Mouse (Mus musculus): ENCODE data around the gene Olfr1418. TPM values are rescaled to one million over a fixed set of nuclear protein-coding genes. Genes with fewer than 3 reads are reported as not detected.

Olfr1418 gene
- polyA plus RNA-seq, 1 experiment from 2014 or later, result not detected

- under 1% methylated on average over 15 of the region's 15 CpGs for WGBS
- H3K27ac ChIP-seq (replicated peaks), result no peak overlapping the region
- peak; percentile 73 for ATAC-seq (replicated peaks)
- H3K9ac ChIP-seq (replicated peaks), result no peak overlapping the region
- H3K4me3 ChIP-seq, result peak overlapping the region; percentile 77
- H3K4me2 ChIP-seq (replicated peaks), result peak overlapping the region; percentile 98
- H3K4me1 ChIP-seq, result peaks cover 19% of the 10 kb centered on the region
- no peaks in the 10 kb centered on the region for H3K9me3 ChIP-seq
- H3K36me3 ChIP-seq, result no peaks in the 10 kb centered on the region
- peaks cover 30% of the 10 kb centered on the region for H3K27me3 ChIP-seq
Measured at GRCm38 (mm10) chr19:11819800-11820199, 41.1 kb downstream of the Olfr1418 start.

GRCm38 (mm10) chr19:11819143-11819700, 41.6 kb downstream of the Olfr1418 start, which contains the start of gene Stx3:
Gene Stx3, minus strand, starts transcription at chr19:11819403.
- H3K9me3 ChIP-seq, result no peaks in the 10 kb centered on the region
- peaks cover 19% of the 10 kb centered on the region for H3K4me1 ChIP-seq
- peak within 1 kb of the TSS; percentile 77 for H3K4me3 ChIP-seq
- peaks cover 30% of the 10 kb centered on the region for H3K27me3 ChIP-seq
- peak within 1 kb of the TSS; percentile 98 for H3K4me2 ChIP-seq (replicated peaks)
- no peaks in the 10 kb centered on the region for H3K36me3 ChIP-seq
- no peak for ATAC-seq (replicated peaks)
- peak within 1 kb of the TSS; percentile 71 for H3K9ac ChIP-seq (replicated peaks)
- WGBS, result under 1% methylated on average over 20 of the region's 20 CpGs
- H3K27ac ChIP-seq (replicated peaks), result no peak within 1 kb of the TSS

- WGBS, result under 1% methylated on average over 71 of the region's 83 CpGs
- peak overlapping the region; percentile 71 for H3K9ac ChIP-seq (replicated peaks)
Measured at GRCm38 (mm10) chr19:11818199-11819142, 42.4 kb downstream of the Olfr1418 start.

GRCm38 (mm10) chr19:11817586-11817985, 43.3 kb downstream of the Olfr1418 start:
- Histone ChIP-seq H3K27me3 (peaks cover 30% of the 10 kb centered on the region), H3K9ac (replicated peaks) (no peak overlapping the region)
- ATAC-seq (replicated peaks), result no peak

More at GRCm38 (mm10) chr19:11818199-11819142, 42.4 kb downstream of the Olfr1418 start:
- Histone ChIP-seq H3K36me3 (no peaks in the 10 kb centered on the region), H3K4me2 (replicated peaks) (peak overlapping the region; percentile 98), H3K4me3 (peak overlapping the region; percentile 77), H3K4me1 (peaks cover 19% of the 10 kb centered on the region), H3K27me3 (peaks cover 30% of the 10 kb centered on the region), H3K27ac (replicated peaks) (no peak overlapping the region), H3K9me3 (no peaks in the 10 kb centered on the region)
- ATAC-seq (replicated peaks), result peak; percentile 78

GRCm38 (mm10) chr19:11816706-11817105, 44.2 kb downstream of the Olfr1418 start:
- H3K9me3 ChIP-seq, result no peaks in the 10 kb centered on the region
- H3K9ac ChIP-seq (replicated peaks), result no peak overlapping the region
- 61% methylated on average over 6 of the region's 6 CpGs for WGBS
- H3K4me2 ChIP-seq (replicated peaks), result no peak overlapping the region
- ATAC-seq (replicated peaks), result no peak
- no peak overlapping the region for H3K27ac ChIP-seq (replicated peaks)
- peaks cover 30% of the 10 kb centered on the region for H3K27me3 ChIP-seq
- H3K4me1 ChIP-seq, result peaks cover 19% of the 10 kb centered on the region
- no peaks in the 10 kb centered on the region for H3K36me3 ChIP-seq
- H3K4me3 ChIP-seq, result no peak overlapping the region

More at GRCm38 (mm10) chr19:11817586-11817985, 43.3 kb downstream of the Olfr1418 start:
- Histone ChIP-seq H3K9me3 (no peaks in the 10 kb centered on the region), H3K4me1 (peaks cover 19% of the 10 kb centered on the region), H3K4me3 (peak overlapping the region; percentile 77), H3K36me3 (no peaks in the 10 kb centered on the region), H3K27ac (replicated peaks) (no peak overlapping the region), H3K4me2 (replicated peaks) (peak overlapping the region; percentile 98)
- WGBS, result 12% methylated on average over 5 of the region's 5 CpGs

- Histone ChIP-seq H3K36me3 (no peaks in the 10 kb centered on the region), H3K4me3 (no peak overlapping the region), H3K27me3 (peaks cover 25% of the 10 kb centered on the region), H3K4me2 (replicated peaks) (no peak overlapping the region), H3K4me1 (peaks cover 14% of the 10 kb centered on the region), H3K9me3 (no peaks in the 10 kb centered on the region), H3K27ac (replicated peaks) (no peak overlapping the region), H3K9ac (replicated peaks) (no peak overlapping the region)
- 89% methylated on average over 6 of the region's 6 CpGs for WGBS
- no peak for ATAC-seq (replicated peaks)
Measured at GRCm38 (mm10) chr19:11814742-11815333, 46.0 kb downstream of the Olfr1418 start.

GRCm38 (mm10) chr19:11813649-11814048, 47.2 kb downstream of the Olfr1418 start:
- H3K36me3 ChIP-seq, result no peaks in the 10 kb centered on the region
- H3K27me3 ChIP-seq, result peaks cover 15% of the 10 kb centered on the region
- H3K27ac ChIP-seq (replicated peaks), result no peak overlapping the region
- ATAC-seq (replicated peaks), result no peak
- H3K9me3 ChIP-seq, result no peaks in the 10 kb centered on the region
- H3K4me2 ChIP-seq (replicated peaks), result no peak overlapping the region
- no peak overlapping the region for H3K9ac ChIP-seq (replicated peaks)
- H3K4me3 ChIP-seq, result no peak overlapping the region
- 6% methylated on average over 8 of the region's 8 CpGs for WGBS
- H3K4me1 ChIP-seq, result peaks cover 6% of the 10 kb centered on the region

GRCm38 (mm10) chr19:11813136-11813535, 47.7 kb downstream of the Olfr1418 start:
- H3K9me3 ChIP-seq, result no peaks in the 10 kb centered on the region
- no peak overlapping the region for H3K4me2 ChIP-seq (replicated peaks)
- ATAC-seq (replicated peaks), result no peak
- H3K9ac ChIP-seq (replicated peaks), result no peak overlapping the region
- H3K36me3 ChIP-seq, result no peaks in the 10 kb centered on the region
- peaks cover 10% of the 10 kb centered on the region for H3K27me3 ChIP-seq
- peaks cover 2% of the 10 kb centered on the region for H3K4me1 ChIP-seq
- 58% methylated on average over 4 of the region's 4 CpGs for WGBS
- H3K4me3 ChIP-seq, result no peak overlapping the region
- no peak overlapping the region for H3K27ac ChIP-seq (replicated peaks)

GRCm38 (mm10) chr19:11811688-11812365, 49.0 kb downstream of the Olfr1418 start:
- WGBS, result 33% methylated on average over 5 of the region's 5 CpGs
- no peak overlapping the region for H3K27ac ChIP-seq (replicated peaks)
- H3K27me3 ChIP-seq, result peaks cover 3% of the 10 kb centered on the region
- H3K9me3 ChIP-seq, result no peaks in the 10 kb centered on the region
- no peak overlapping the region for H3K9ac ChIP-seq (replicated peaks)
- H3K36me3 ChIP-seq, result no peaks in the 10 kb centered on the region
- H3K4me1 ChIP-seq, result no peaks in the 10 kb centered on the region
- H3K4me2 ChIP-seq (replicated peaks), result no peak overlapping the region
- H3K4me3 ChIP-seq, result no peak overlapping the region
- ATAC-seq (replicated peaks), result peak; percentile 93

GRCm38 (mm10) chr19:11810856-11811255, 50.0 kb downstream of the Olfr1418 start:
- H3K36me3 ChIP-seq, result no peaks in the 10 kb centered on the region
- H3K9me3 ChIP-seq, result no peaks in the 10 kb centered on the region
- no peak overlapping the region for H3K4me3 ChIP-seq
- no peak overlapping the region for H3K27ac ChIP-seq (replicated peaks)
- peaks cover 3% of the 10 kb centered on the region; the same call in 1 of the 2 replicates for H3K27me3 ChIP-seq
- H3K4me1 ChIP-seq, result no peaks in the 10 kb centered on the region
- WGBS, result 88% methylated on average over 1 of the region's 1 CpGs
- H3K9ac ChIP-seq (replicated peaks), result no peak overlapping the region
- H3K4me2 ChIP-seq (replicated peaks), result no peak overlapping the region
- ATAC-seq (replicated peaks), result no peak

GRCm38 (mm10) chr19:11810003-11810758, 50.7 kb downstream of the Olfr1418 start:
- H3K27me3 ChIP-seq, result peaks cover 3% of the 10 kb centered on the region; the same call in 1 of the 2 replicates
- WGBS, result 86% methylated on average over 5 of the region's 5 CpGs
- H3K27ac ChIP-seq (replicated peaks), result no peak overlapping the region
- H3K9ac ChIP-seq (replicated peaks), result no peak overlapping the region
- no peak overlapping the region for H3K4me2 ChIP-seq (replicated peaks)
- H3K9me3 ChIP-seq, result no peaks in the 10 kb centered on the region
- no peaks in the 10 kb centered on the region for H3K36me3 ChIP-seq
- H3K4me1 ChIP-seq, result no peaks in the 10 kb centered on the region
- ATAC-seq (replicated peaks), result no peak
- H3K4me3 ChIP-seq, result no peak overlapping the region
